Mouse (Mus musculus): ENCODE data around the gene Cldn13. TPM values are rescaled to one million over a fixed set of nuclear protein-coding genes. Genes with fewer than 3 reads are reported as not detected.
"Not testable (repeated sequence)": the region's sequence is repeated elsewhere in the genome, so short reads cannot be mapped to it uniquely, and the experiment has no call there.

Cldn13 gene
- total RNA-seq, 2 experiments from 2014 or later: 5.3 to 19.0 TPM

GRCm38 (mm10) chr5:134934666-134935065, 19.3 kb upstream of the Cldn13 start:
- no peak for ATAC-seq (replicated peaks; ENCODE audit: poor library complexity)

DNA sequence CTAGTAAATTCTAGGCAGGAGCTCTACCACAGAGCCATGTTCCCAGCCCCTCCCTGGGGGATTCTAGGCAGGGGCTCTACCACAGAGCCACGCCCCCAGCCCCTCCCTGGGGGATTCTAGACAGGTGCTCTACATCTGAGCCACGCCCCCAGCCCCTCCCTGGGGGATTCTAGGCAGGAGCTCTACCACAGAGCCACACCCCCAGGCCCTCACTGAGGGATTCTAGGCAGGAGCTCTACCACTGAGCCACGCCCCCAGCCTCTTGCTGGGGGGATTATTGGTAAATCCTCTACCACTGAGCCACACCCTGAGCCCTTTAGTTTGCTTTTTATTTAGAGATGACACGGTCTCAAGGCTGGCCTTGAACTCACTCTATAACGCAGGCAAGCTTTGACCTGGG, 18.4 kb upstream of the Cldn13 start:
- not testable (repeated sequence) for ATAC-seq (replicated peaks; ENCODE audit: poor library complexity)

DNA sequence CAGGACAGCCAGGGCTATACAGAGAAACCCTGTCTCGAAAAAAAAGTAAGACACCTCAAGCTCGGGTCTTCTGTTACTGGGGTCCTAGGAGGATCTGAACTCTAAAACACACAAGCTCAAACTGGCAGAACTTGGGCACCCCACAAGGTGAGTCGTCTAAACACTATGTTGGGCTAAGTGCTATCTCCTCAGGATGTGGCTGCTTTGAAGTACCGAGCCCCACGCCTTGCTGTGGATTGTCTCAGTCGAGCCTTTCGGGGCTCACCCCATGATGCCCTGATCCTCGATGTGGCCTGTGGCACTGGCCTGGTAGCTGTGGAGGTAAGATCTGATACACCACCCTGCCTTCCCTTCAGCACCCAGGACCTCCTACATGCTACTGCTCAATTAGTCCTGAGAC, 18.0 kb upstream of the Cldn13 start:
- ATAC-seq (replicated peaks; ENCODE audit: poor library complexity): no peak

GRCm38 (mm10) chr5:134932903-134933276, 17.6 kb upstream of the Cldn13 start:
- peak; percentile 70 for ATAC-seq (replicated peaks; ENCODE audit: poor library complexity)

GRCm38 (mm10) chr5:134932179-134932902, 17.0 kb upstream of the Cldn13 start, which contains the start of gene Mettl27:
TSS of gene Mettl27 (plus strand) at chr5:134932368.
- ATAC-seq (replicated peaks; ENCODE audit: poor library complexity): peak; percentile 98

DNA sequence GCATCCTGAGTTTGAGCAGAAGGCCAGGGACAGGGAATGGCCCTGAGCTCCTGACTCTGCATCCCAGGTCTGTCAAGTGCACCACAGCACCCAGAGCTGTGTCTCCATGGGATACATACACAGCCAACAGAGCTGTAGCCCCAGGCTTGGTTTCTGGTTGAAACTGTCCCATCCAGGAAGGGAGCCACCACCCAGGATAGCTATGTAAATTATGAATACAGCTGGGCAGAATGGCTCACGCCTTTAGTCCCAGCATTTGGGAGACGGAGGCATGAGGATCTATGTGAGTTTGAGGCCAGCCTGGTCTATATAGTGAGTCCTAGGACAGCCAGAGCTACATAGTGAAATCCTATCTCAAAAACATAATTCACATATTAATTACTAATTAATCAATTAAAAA, 14.7 kb upstream of the Cldn13 start:
- no peak for ATAC-seq (replicated peaks; ENCODE audit: poor library complexity)

GRCm38 (mm10) chr5:134926726-134927125, 11.4 kb upstream of the Cldn13 start:
- ATAC-seq (replicated peaks; ENCODE audit: poor library complexity): no peak

DNA sequence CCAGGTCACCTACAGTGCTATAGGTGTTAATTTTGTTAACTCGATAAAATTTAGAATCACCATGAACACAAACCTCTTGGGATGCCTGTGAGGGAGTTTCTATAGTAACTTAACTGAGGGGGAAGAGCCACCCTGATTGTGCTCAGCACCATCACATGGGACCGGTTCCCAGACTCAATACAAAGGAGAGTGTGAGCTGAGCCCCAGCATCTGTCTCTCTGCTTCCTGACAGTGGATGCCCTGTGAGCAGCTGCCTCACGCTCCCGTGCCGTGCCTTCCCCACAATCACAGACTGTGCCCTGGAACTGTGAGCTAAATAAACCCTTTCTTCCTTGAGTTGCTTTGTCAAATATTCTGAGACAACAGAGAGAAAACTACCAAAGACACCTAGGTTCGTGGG, 7.8 kb upstream of the Cldn13 start:
- no peak for ATAC-seq (replicated peaks; ENCODE audit: poor library complexity)

DNA sequence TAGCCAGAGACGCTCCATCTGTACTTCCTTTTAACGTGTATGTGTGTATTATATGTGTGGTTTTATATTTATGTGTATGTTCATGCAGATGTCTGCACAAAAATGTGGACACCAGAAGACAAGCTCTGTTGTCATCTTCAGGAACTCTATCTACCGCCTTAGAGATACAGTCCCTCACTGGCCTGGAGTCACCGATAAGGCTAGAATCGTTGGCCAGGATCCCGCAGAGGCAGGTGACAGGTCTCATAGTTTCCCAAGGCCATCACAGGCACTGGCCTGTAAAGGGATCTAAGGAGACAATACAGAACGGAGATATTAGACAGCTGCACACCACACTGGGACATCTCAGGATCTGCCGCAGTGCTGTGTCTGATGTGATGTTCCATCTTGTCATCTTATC, 5.8 kb upstream of the Cldn13 start:
- ATAC-seq (replicated peaks; ENCODE audit: poor library complexity): peak; percentile 30

GRCm38 (mm10) chr5:134920106-134920687, 4.9 kb upstream of the Cldn13 start:
- peak; percentile 12 for ATAC-seq (replicated peaks; ENCODE audit: poor library complexity)

GRCm38 (mm10) chr5:134919097-134919496, 3.8 kb upstream of the Cldn13 start:
- peak; percentile 68 for ATAC-seq (replicated peaks; ENCODE audit: poor library complexity)

GRCm38 (mm10) chr5:134918071-134918832, 2.9 kb upstream of the Cldn13 start:
- ATAC-seq (replicated peaks; ENCODE audit: poor library complexity): peak; percentile 32

GRCm38 (mm10) chr5:134914510-134914909, 816 bp downstream of the Cldn13 start:
- ATAC-seq (replicated peaks; ENCODE audit: poor library complexity): no peak

DNA sequence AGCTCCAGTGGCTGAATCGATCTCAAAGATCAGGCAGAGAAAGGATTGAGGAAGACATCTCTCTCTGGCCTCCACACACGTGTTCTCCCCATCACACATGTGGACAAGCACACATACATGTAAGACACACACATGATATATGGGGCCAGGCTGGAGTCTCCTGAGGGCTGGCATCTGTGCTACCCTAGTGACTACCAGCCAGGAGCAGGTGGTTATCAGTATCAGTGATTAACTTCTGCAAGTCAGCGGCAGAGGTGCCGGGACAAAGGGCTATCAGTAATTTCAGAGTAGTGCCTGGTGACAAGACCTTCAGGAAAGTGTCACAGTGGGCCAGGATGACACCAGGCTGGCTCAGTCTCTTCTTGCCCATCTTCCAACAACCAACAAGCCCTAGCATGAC, 1.6 kb downstream of the Cldn13 start:
- ATAC-seq (replicated peaks; ENCODE audit: poor library complexity): peak; percentile 78

DNA sequence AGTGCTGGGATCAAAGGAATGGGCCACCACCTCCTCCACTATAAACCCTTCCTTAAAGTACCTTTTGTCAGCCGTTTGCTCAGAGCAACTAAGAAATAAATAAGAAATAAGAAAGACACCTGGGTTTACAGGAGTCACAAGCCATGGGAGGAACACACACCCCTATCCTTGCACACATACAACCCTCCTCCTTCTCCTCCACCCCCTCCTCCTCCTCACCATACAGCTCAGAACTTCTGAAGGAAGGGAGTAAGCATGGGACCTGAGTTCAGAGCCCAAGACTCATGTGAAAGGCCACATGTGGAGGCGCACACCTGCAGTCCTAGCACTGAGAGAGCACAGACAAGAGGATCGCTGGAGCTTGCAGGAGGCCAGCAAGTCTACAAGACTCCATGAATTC, 2.0 kb downstream of the Cldn13 start:
- 0 out of 2 replicates have a peak, but pooled peaks have one; percentile 1 for ATAC-seq (replicated peaks; ENCODE audit: poor library complexity)

- ATAC-seq (replicated peaks; ENCODE audit: poor library complexity): no peak
Measured at GRCm38 (mm10) chr5:134911901-134912300, 3.4 kb downstream of the Cldn13 start.

DNA sequence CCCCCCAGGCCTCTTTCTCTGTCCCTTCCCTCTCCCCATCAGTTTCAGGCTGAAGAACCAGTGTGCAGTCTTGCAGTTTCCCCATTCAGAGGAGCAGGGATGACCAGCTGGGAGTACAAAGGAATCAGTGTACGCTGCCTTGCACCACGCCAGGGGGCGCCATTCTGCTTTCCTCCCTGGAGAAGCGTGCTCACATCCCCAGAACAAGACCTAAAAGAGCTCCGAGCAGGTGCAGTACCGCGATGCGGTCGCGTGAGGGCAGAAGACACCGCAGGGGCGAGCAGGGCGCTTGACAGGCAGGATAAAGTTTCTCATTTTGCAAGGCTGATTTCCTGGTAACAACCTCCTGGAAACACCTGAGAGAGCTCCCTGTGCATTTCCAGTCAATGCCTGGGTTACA, 8.2 kb downstream of the Cldn13 start:
- ATAC-seq (replicated peaks; ENCODE audit: poor library complexity): peak; percentile 100

GRCm38 (mm10) chr5:134906633-134907032, 8.7 kb downstream of the Cldn13 start, which contains the start of gene Tmem270:
TSS of gene Tmem270 (minus strand) at chr5:134906733.
- ATAC-seq (replicated peaks; ENCODE audit: poor library complexity): no peak

GRCm38 (mm10) chr5:134901644-134902027, 13.7 kb downstream of the Cldn13 start:
- ATAC-seq (replicated peaks; ENCODE audit: poor library complexity): no peak

DNA sequence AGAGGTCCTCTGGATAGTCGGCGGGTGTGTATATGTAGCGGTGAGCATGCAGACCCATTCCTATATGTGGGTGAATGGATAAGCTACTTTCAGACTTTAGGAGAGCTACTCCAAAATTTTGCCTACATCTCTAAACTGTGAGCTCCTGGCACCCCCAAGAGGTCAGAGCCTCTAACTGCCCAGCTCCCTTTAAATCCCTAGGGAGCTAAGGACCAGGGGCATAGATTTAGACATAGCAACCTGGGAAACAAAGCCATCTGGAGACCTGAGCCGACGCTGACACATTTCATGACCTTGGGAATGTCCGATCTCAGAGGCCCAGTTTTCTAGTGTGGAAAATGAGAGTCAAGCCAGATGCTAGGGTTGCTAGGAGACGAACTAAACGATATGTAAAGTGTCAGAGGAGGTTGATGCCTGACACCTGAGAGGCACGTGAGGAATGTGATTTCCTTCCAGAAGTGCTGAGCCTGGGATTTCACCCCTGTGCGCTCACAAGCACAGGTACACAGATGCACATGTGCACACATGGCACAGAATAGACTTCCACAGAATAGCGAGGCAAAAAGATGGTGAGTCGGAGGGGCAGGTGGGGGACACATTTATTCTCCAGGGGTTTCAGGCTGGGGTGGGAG, 14.2 kb downstream of the Cldn13 start:
- ATAC-seq (replicated peaks; ENCODE audit: poor library complexity): no peak

DNA sequence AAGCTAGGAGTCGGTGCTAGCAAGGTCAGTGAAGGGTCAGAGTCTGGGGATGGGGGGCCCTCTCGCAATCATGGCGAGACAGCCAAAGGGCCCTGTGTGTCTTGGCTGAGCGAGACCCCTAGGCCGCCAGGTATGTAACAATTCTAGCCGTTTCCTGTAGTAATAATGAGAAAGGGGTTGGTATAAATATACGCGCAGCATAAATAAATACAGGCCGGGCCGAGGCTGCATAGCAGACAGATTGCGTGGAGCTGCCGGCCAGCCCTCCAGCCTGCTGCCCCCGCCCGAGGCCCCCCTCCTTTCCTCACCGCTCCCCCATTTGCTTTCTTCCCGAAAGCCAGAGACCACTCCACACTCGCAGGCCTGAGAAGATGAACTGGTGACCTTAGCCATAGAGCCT, 17.7 kb downstream of the Cldn13 start:
- no peak for ATAC-seq (replicated peaks; ENCODE audit: poor library complexity)

Data from megakaryocyte progenitor cell, adult 5-6 weeks (primary cell).